Comparison of ENCODE assay signal across 15 mouse cellular contexts in genomic region chr10:43650449-43650848, GRCm38 (mm10).
"Had no signal": no experiment of that assay in that cellular context is flagged by ENCODE, and none has a peak within 500 bp of the region (broad histone marks: within the 10 kb centered on the region; RNA-seq: fewer than 3 reads in every experiment).

No protein-coding gene starts in this region.

- H3K9ac ChIP-seq: neural tube, embryonic 15.5 days; stomach, embryonic 15.5 days had no signal

- H3K4me3 ChIP-seq: neural tube, embryonic 15.5 days; stomach, embryonic 15.5 days had no signal

- H3K27ac ChIP-seq: neural tube, embryonic 15.5 days; stomach, embryonic 15.5 days; stomach, postnatal 0 days had no signal

- H3K9me3 ChIP-seq: neural tube, embryonic 15.5 days; stomach, embryonic 15.5 days had no signal

- H3K27me3 ChIP-seq: neural tube, embryonic 15.5 days; stomach, embryonic 15.5 days had no signal

- DNase-seq: retina, postnatal 1 day; right cerebral cortex, adult 18-20 months; right cerebral cortex, postnatal 14 days; right cerebral cortex, postnatal 25 days; right cerebral cortex, postnatal 4 days; spleen, adult 18-20 months; thymus, adult 18-20 months; thymus, adult 2 months; thymus, postnatal 14 days; thymus, postnatal 25 days; thymus, postnatal 36 days; thymus, postnatal 4 days had no signal

- H3K4me2 ChIP-seq: neural tube, embryonic 15.5 days; stomach, embryonic 15.5 days had no signal

- H3K36me3 ChIP-seq: neural tube, embryonic 15.5 days; stomach, embryonic 15.5 days had no signal
